Mouse (Mus musculus) layer of hippocampus, adult 11-12 months (tissue): ENCODE data around the gene Plcl2.

Source experiments
- DNase-seq: peaks from one replicate; pipeline ENCODE4 v3.0.0; 2022; ENCODE audit warnings: low spot score

Gene Plcl2

GRCm38 (mm10) chr17:50735955-50736533, 226.8 kb downstream of the Plcl2 start:
- peak; percentile 45 for DNase-seq

- no peak for DNase-seq
Observed at GRCm38 (mm10) chr17:50737068-50737467, 227.9 kb downstream of the Plcl2 start.
